Mouse (Mus musculus) intestine, embryonic 15.5 days (tissue): ENCODE results near the gene Pla2g4b. TPM values are rescaled to one million over a fixed set of nuclear protein-coding genes. Genes with fewer than 3 reads are reported as not detected.

Experiments
- ATAC-seq: fragments of 200-750 bp; cut with Nextera tagmentation; 2 replicates; pipeline ENCODE4 v1.8.0; 2017; ENCODE audit warnings: moderate TSS enrichment, moderate library complexity
- H3K27ac ChIP-seq: fragments of 300-500 bp; sonication (generic); 2 replicates; pipeline ENCODE4 v1.5.1; 2015; ENCODE audit warnings: mild to moderate bottlenecking, inconsistent platforms
- H3K27me3 ChIP-seq: fragments of 300-500 bp; sonication (generic); replicated peaks from 2 replicates; pipeline ENCODE4 v1.6.1; 2015; ENCODE audit warnings: inconsistent platforms
- H3K36me3 ChIP-seq: fragments of 300-500 bp; sonication (generic); 2 replicates; pipeline ENCODE4 v1.6.1; 2015; ENCODE audit warnings: inconsistent platforms
- H3K4me1 ChIP-seq: fragments of 300-500 bp; sonication (generic); replicated peaks from 2 replicates; pipeline ENCODE4 v1.6.1; 2015; ENCODE audit warnings: inconsistent platforms
- H3K4me2 ChIP-seq: fragments of 300-500 bp; sonication (generic); replicated peaks from 2 replicates; pipeline ENCODE4 v1.6.1; 2015; ENCODE audit warnings: mild to moderate bottlenecking, inconsistent platforms
- H3K4me3 ChIP-seq: fragments of 300-500 bp; sonication (generic); replicated peaks from 2 replicates; pipeline ENCODE4 v1.5.1; 2015; ENCODE audit warnings: inconsistent platforms
- H3K9ac ChIP-seq: fragments of 300-500 bp; sonication (generic); 2 replicates; pipeline ENCODE4 v1.6.1; 2015; ENCODE audit warnings: inconsistent platforms
- H3K9me3 ChIP-seq: fragments of 300-500 bp; sonication (generic); 2 replicates; pipeline ENCODE4 v1.6.1; 2016; ENCODE audit warnings: inconsistent platforms
- WGBS: fragments of 180-500 bp; shearing (Covaris S2); methylation state at CpG from one replicate; pipeline ENCODE4 v1.1.7; 2015; 5-methylcytosine and 5-hydroxymethylcytosine counted together
- polyA plus RNA-seq: library from polyadenylated mRNA; unstranded; fragments of >200 nt; fragmentation: Nextera tagmentation; extraction: Ambion mirVana; gene quantifications from 2 replicates; pipeline ENCODE4 v1.2.1, GENCODE M21; 2015

Pla2g4b gene
- polyA plus RNA-seq, 1 experiment from 2014 or later: 0.75 TPM

- Histone ChIP-seq H3K4me1 (0 out of 2 replicates have a peak, but pooled peaks cover 2% of the 10 kb centered on the region), H3K9ac (no peak overlapping the region), H3K36me3 (no peaks in the 10 kb centered on the region), H3K27me3 (no peaks in the 10 kb centered on the region), H3K9me3 (no peaks in the 10 kb centered on the region), H3K27ac (no peak overlapping the region), H3K4me3 (no peak overlapping the region), H3K4me2 (no peak overlapping the region)
- 67% methylated on average over 8 of the region's 8 CpGs for WGBS
- no peak for ATAC-seq
Measured at GRCm38 (mm10) chr2:120069466-120069990, 36.3 kb downstream of the Pla2g4b start.

DNA sequence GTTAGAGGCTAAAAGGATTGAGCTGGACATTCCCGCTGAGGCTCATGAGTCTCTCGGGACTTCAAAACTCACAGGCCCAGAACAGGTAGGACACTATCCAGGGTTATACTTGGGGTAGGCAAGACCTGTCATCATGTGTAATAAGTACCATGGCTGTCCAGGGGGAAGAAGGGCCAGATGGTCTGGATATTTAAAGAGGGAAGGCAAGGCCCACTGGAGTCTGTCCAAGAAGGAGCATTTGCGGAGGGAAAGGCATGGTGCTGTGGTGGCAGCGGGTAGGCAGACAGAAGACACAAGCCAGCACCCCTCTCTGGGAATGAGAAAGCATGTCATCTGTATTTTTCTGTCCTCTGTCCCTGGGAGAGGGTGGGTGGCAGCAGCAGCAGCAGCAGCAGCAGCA is 40.9 kb downstream of the Pla2g4b start:
- ATAC-seq: no peak
- Histone ChIP-seq H3K9me3 (no peaks in the 10 kb centered on the region), H3K4me3 (no peak overlapping the region), H3K27me3 (peaks cover 10% of the 10 kb centered on the region), H3K9ac (no peak overlapping the region), H3K4me2 (no peak overlapping the region), H3K27ac (no peak overlapping the region), H3K4me1 (peaks cover 18% of the 10 kb centered on the region), H3K36me3 (no peaks in the 10 kb centered on the region)
- 85% methylated on average over 4 of the region's 4 CpGs for WGBS

DNA sequence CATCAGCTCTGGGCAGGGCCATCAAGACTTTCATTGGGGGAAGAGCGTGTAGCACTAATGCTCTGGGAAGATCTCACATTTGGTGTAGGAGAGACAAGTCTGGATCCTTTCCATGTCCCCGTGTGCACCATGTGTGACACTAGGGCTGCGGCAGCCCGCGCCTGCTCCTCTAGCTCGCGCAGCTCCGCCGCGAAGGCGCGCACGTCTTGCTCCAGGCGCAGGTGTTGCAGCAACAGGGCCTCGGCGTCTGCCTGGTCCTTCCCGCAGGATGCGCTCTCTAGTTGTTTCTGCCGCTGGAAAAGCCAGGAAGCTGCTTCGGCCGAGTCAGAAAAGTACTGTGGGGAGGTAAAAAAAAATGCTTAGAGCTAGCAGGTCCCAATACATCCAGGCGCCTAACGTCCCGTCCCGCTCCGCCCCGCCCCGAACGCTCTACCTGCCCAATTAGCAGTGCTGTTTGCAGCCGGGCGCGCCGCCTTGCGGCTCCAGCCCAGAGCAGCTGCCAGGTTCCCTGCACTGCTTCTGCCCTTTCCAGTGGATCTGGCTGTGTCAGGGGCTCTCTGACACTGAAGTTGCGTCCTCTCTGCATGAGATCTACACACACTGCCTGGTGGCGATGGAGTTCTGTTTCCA is 43.0 kb downstream of the Pla2g4b start:
- Histone ChIP-seq H3K27ac (no peak overlapping the region), H3K4me2 (peak overlapping the region; percentile 86), H3K4me3 (peak overlapping the region; percentile 39), H3K27me3 (peaks cover 10% of the 10 kb centered on the region), H3K9ac (no peak overlapping the region; the same call in 1 of the 2 replicates), H3K9me3 (no peaks in the 10 kb centered on the region), H3K4me1 (peaks cover 20% of the 10 kb centered on the region), H3K36me3 (no peaks in the 10 kb centered on the region)
- peak; percentile 88 for ATAC-seq
- 2% methylated on average over 36 of the region's 36 CpGs for WGBS

- peaks cover 16% of the 10 kb centered on the region; the same call in 1 of the 2 replicates for H3K4me1 ChIP-seq
- no peak overlapping the region for H3K4me3 ChIP-seq
- no peak overlapping the region for H3K27ac ChIP-seq
- H3K4me2 ChIP-seq: no peak overlapping the region
- WGBS: 77% methylated on average over 2 of the region's 2 CpGs
- no peaks in the 10 kb centered on the region for H3K9me3 ChIP-seq
- ATAC-seq: no peak
- no peak overlapping the region for H3K9ac ChIP-seq
- H3K27me3 ChIP-seq: no peaks in the 10 kb centered on the region; the same call in 1 of the 2 replicates
- no peaks in the 10 kb centered on the region for H3K36me3 ChIP-seq
Measured at GRCm38 (mm10) chr2:120082416-120082815, 49.2 kb downstream of the Pla2g4b start.

DNA sequence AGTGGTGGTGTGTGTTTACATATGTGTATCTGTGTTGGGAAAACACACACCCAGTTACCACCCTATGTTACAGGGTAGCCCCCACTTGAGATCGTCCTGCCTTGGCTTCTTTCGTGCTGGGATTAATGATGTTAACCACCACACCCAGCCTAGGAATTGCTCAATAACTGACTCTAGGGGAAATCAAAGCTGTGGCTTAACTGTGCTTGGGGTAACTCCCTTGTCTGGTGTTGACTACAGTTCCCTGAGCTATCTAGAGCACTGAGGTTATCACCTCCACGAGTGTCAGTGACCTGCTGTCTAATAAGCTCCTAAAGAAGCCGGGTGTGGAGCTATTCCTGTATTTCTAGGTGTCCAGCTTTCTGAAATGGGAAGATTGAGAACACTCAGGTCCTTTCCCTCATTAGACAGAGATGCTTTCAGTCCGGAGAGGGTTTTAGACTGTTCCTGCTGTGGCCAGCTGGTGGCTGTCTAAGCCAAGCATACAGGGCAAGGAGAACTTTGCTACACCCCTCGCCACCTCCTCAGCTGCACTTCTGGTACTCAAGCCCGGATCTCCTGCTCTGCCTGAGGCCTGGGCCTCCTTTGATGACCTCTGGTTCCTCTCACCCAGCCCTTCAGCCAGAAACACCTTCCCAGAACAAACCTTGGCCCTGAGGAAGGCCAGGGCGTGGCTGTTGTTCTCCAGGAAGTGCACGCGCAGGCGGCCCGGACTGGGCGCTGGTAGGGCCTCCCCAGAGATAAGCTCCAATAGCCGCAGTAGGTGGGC is 51.6 kb downstream of the Pla2g4b start:
- Histone ChIP-seq H3K9me3 (no peaks in the 10 kb centered on the region), H3K4me2 (peak overlapping the region; percentile 14; the same call in 1 of the 2 replicates), H3K9ac (no peak overlapping the region), H3K27ac (peak overlapping the region; percentile 19; the same call in 1 of the 2 replicates), H3K27me3 (no peaks in the 10 kb centered on the region), H3K36me3 (no peaks in the 10 kb centered on the region; the same call in 1 of the 2 replicates), H3K4me1 (peaks cover 9% of the 10 kb centered on the region; the same call in 1 of the 2 replicates), H3K4me3 (no peak overlapping the region)
- ATAC-seq: peak; percentile 93
- 51% methylated on average over 14 of the region's 14 CpGs for WGBS

DNA sequence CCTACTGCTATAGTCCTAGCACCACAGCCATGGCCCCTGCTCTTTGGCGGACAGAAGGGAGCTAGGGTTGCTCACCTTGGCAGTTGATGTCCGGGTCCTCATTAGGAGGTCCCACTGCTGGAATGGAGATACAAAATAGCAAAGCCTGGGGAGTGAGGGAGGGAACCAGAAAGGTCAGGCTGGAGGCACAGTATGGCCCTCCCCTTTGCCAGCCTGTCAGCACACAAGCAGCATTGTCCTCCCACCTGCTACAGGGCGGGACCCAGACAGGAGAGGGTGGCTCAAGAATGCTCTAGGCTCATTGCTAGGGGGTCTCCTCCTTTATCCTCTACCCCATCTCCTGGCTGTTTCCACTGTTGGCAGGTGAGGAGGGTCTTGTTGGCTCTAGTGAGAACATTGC is 52.8 kb downstream of the Pla2g4b start:
- Histone ChIP-seq H3K9ac (no peak overlapping the region), H3K36me3 (no peaks in the 10 kb centered on the region; the same call in none of the 2 replicates), H3K4me1 (peaks cover 9% of the 10 kb centered on the region; the same call in 1 of the 2 replicates), H3K4me3 (no peak overlapping the region), H3K4me2 (no peak overlapping the region), H3K27me3 (no peaks in the 10 kb centered on the region), H3K27ac (no peak overlapping the region), H3K9me3 (no peaks in the 10 kb centered on the region)
- 86% methylated on average over 3 of the region's 3 CpGs for WGBS
- no peak for ATAC-seq

DNA sequence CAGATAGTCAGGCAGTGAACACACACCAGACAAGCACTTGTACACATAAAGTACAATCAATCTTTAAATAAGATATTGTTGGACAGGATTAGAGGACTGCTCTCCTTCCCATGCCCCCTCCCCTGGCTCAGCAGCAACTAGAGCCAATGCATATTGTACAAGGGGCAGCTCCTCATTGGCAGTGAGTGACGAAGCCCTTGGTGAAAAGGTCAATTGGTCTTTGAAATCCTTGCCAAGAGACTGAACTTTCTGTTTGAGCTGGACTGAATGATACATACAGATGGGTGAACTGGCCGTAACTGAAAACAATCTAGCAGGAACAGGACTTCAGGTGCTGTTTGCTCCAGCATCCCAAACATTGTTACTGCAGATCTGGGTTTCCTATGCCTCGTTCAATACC is 54.2 kb downstream of the Pla2g4b start:
- no peaks in the 10 kb centered on the region; the same call in none of the 2 replicates for H3K36me3 ChIP-seq
- no peak overlapping the region for H3K27ac ChIP-seq
- no peak for ATAC-seq
- H3K4me2 ChIP-seq: no peak overlapping the region
- H3K27me3 ChIP-seq: no peaks in the 10 kb centered on the region
- 87% methylated on average over 3 of the region's 3 CpGs for WGBS
- no peaks in the 10 kb centered on the region for H3K9me3 ChIP-seq
- H3K9ac ChIP-seq: no peak overlapping the region
- H3K4me1 ChIP-seq: peaks cover 9% of the 10 kb centered on the region; the same call in 1 of the 2 replicates
- H3K4me3 ChIP-seq: no peak overlapping the region

- H3K27ac ChIP-seq: no peak overlapping the region
- ATAC-seq: no peak
- H3K27me3 ChIP-seq: no peaks in the 10 kb centered on the region
- no peak overlapping the region for H3K9ac ChIP-seq
- H3K9me3 ChIP-seq: no peaks in the 10 kb centered on the region
- no peaks in the 10 kb centered on the region; the same call in none of the 2 replicates for H3K36me3 ChIP-seq
- H3K4me2 ChIP-seq: no peak overlapping the region
- H3K4me3 ChIP-seq: no peak overlapping the region
- H3K4me1 ChIP-seq: peaks cover 9% of the 10 kb centered on the region; the same call in 1 of the 2 replicates
- WGBS: 78% methylated on average over 2 of the region's 2 CpGs
Measured at GRCm38 (mm10) chr2:120087897-120088296, 54.7 kb downstream of the Pla2g4b start.

DNA sequence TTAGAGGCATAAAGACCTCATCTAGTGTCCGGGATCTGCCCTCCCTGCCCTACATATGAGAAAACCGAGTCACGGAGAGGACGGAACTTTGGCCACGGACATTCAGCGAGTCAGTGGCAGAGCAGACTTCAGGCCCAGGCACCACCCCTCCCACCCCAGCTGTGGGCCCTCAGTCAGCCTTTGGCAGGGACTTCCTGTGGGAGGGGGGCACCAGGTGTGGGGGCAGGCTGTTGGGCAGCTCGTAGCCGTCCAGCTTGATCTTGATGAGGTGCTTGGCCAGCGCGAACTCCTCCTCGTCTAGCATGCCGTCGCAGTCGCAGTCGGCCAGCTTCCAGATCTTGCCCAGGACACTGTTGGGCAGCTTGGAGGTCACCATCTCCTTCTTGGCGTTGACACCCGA is 57.8 kb downstream of the Pla2g4b start:
- Histone ChIP-seq H3K4me3 (no peak overlapping the region), H3K4me2 (no peak overlapping the region), H3K27me3 (no peaks in the 10 kb centered on the region), H3K9me3 (no peaks in the 10 kb centered on the region), H3K27ac (no peak overlapping the region), H3K4me1 (peaks cover 4% of the 10 kb centered on the region; the same call in 1 of the 2 replicates), H3K36me3 (no peaks in the 10 kb centered on the region; the same call in none of the 2 replicates), H3K9ac (no peak overlapping the region)
- WGBS: 91% methylated on average over 17 of the region's 17 CpGs
- no peak for ATAC-seq

Other genes starting within 250 kb of the Pla2g4b start
- gene Rpap1, start 245.9 kb upstream of the Pla2g4b start, polyA plus RNA-seq: 24.2 and 24.8 TPM in 2 replicates
- 14.7 and 15.5 TPM in 2 replicates for gene Tyro3, start 235.7 kb upstream of the Pla2g4b start, polyA plus RNA-seq
- gene Mga, start 136.2 kb upstream of the Pla2g4b start, polyA plus RNA-seq: 20.3 and 23.7 TPM in 2 replicates
- gene Mapkbp1, start 60.7 kb upstream of the Pla2g4b start, polyA plus RNA-seq: 2.2 TPM in 2 replicates
- 15.5 and 17.8 TPM in 2 replicates for gene Jmjd7, start 5.9 kb upstream of the Pla2g4b start, polyA plus RNA-seq
- 2.2 TPM in 2 replicates for gene Gm28042, start 5.9 kb upstream of the Pla2g4b start, polyA plus RNA-seq
- gene Ehd4, start 121.2 kb downstream of the Pla2g4b start, polyA plus RNA-seq: 50.0 and 50.1 TPM in 2 replicates
- 0.06 and 0.09 TPM in 2 replicates for gene Pla2g4e, start 211.9 kb downstream of the Pla2g4b start, polyA plus RNA-seq